Mouse (Mus musculus): ENCODE data around the gene Nt5dc2. TPM values are rescaled to one million over a fixed set of nuclear protein-coding genes. Genes with fewer than 3 reads are reported as not detected.

Gene Nt5dc2
- total RNA-seq, 1 experiment from 2014 or later, result 39.5 TPM

GRCm38 (mm10) chr14:31168425-31168824, 37.6 kb downstream of the Nt5dc2 start, which contains the start of gene Stab1:
Gene Stab1, minus strand, starts transcription at chr14:31168641.
- peak; percentile 25 for DNase-seq

DNA sequence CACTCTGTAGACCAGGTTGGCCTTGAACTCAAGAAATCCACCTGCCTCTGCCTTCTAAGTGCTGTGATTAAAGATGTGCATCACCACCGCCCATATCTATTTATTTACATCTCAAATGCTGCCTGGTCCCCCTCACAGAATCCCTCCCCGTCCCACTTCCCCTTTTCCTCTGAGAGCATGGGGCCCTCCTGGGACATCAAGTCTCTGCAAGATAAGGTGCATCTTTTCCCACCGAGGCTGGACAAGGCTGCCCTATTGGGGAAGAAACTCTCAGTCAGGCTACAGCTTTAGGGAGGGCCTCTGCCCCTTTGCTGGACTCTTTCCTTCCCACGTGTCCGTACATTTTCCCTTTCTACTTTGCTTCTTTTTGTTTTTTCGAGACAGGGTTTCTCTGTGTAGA, 38.7 kb downstream of the Nt5dc2 start:
- no peak for DNase-seq

DNA sequence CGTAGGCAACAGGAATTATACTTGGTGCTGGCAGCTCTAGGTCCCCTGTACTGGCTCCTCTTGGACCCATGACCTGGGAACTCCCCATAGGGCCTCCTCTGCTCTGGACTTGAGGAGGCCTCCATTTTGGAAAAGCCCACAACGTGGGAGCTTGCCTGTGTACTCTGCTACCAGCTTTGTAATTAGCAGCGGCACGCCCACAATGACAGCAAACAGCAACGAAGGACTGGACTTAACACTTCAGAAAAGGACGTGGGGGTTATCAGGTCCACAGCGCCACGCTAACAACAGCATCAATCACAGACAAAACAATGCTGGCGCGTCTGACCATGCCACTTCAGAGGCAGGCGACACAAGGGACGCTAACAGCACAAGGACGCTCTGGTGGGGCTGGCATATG, 40.1 kb downstream of the Nt5dc2 start:
- no peak for DNase-seq

DNA sequence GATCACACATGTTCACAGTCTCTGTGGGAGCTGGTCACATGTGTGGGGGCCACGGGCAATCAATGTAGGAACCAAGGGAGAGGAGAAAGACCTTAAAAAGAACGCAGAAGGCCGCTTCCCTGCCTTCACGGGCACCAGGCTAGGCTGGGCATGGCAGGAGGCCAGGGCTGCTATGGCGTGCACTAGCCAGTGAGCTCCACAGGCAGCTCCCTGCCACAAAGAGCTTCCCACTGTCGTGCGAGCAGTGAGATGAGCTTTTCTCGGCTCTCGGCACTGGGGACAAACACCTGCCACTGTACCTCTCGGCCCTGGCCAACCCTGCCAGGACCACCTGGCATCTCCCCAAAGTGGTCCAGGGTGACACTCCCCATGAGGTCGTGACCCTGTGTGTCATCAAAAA, 40.5 kb downstream of the Nt5dc2 start:
- DNase-seq, result peak; percentile 54

DNA sequence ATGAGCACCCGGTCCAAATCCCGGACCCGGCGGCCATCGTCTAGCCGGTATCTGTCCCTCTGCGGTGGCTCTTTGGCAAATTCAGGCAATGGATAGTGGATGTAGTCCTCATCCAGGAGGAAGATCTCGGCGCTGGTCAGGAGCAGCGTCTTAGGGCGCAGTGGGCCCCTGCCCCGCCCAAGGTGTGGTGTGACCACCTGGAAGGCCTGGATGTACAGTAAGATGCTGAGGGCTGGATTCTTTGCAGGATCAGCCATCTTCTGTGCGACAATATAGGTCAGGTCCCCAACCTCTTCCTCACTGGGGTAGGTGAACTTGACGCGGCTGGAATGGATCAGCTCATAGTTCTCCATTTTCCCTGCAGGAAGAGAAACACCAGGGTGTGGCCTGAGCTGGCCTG, 41.0 kb downstream of the Nt5dc2 start:
- no peak for DNase-seq

DNA sequence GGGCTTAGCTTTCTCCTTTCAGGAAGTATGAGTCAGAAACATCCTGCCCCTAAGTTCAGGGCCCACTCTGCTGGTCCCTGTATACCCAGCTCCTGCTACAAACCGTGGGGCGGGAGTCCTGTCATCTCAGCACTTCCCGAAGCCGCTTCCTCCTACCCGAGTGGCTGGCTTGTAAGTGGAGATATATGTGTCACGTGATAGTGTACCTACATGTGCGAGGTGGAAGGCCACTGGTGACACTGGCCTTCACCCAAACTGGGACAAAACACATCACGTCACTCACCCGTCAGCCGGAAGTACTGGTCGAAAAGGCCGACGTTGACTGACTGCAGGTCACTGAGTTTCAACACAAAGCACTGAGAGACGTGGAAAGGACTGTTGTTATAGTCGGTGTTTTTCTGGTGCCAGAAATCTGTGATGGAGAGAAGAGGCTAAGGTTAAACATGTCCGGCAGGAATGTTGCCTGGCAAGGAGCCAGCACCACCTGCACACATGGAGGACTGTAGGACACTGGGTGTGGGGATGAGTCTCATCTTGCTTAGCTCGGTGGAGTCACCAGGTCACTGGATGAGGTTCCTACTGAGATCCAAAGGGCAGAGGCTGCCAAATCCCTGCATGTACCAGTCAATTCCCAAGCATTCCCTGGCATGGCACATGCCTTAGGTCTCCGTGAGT, 42.1 kb downstream of the Nt5dc2 start:
- no peak for DNase-seq

DNA sequence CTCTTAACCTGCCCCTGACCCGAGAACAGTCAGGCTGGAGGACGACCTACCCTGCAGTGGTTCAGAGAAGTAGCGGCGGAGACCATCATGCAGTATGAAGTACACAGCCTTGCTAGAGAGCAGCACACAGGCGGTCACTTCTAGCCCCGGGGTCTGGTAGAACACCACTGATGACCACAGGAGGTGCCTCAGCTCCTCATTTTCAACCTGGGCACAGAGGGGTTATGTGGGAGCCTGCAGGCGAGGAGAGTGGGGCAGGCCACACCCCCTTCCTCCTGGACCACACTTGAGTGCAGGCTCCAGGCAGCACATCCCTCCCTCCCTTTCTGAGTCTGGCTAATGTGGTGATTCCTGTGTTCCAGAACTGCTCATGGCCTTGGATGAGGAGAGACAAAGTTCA, 42.7 kb downstream of the Nt5dc2 start:
- no peak for DNase-seq

DNA sequence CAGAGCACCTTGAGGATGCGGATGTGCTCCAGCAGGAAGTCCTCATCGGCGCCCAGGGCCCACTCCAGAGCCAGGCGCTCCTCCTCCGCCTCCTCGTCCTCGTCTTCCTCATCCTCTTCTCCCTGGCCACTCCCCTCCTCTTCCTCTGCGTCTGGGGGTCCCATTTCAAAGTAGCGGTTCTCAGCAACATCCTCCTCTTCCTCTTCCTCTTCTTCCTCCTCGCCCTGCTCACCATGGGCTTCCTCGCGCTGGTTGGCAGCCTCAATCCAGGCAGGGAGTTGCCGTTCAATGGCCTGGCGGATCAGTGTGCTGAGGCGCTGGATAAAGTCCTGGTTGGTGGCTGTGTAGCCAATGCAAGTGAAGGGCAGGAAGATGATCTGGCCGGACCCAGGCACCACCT, 46.4 kb downstream of the Nt5dc2 start:
- no peak for DNase-seq

GRCm38 (mm10) chr14:31177715-31178114, 46.9 kb downstream of the Nt5dc2 start:
- no peak for DNase-seq

DNA sequence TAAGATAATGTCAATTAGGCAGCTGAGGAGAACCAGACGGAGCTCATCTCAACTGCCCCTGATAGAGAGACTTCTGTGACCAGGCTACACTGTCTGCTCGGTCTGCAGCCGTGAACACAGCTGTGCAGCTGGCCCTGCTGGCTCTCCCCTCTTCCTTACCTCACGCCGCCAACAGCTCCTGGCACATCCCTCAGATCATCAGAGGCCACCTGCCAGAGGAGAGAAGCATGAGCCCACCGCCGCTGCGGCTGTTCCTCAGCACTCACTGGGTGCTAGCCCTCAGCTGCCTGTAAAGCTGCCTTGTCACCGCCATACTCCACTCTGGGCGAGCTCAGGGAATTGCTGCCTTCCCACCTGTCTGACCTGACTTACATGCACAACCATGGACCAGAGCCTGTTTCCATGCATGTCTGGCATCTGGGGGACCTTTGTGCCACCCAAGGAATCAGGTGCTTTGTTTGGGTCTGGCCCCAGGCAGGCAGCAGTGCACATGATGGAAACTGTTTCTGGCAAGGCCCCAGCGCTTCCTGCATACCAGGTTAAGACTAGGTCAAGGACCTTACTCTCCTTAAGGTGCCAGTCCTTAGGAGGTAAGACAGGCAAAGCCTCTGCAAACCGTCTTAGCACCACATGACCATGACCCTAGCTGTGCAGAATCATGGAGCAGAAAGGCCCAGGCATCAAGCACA, 49.0 kb downstream of the Nt5dc2 start:
- DNase-seq, result no peak

DNA sequence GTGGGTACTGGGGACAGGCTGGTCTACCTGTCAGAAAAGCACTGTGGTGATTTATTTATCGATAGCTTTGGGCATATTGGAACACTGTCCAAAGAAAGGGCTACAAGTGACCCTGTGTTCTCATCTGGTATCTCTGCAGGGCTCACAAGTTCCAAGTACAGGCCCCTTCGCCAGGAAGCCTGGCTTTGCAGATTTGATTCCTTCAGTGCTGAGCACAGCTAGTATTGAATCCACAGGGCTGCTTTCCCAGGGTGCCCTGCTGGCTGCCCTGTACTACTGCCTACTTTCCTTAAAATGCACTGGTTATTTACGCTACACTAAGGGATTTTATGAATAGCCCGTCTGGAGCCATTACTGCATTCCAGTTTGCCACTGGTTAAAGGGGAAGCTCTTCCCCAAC, 50.7 kb downstream of the Nt5dc2 start:
- no peak for DNase-seq

GRCm38 (mm10) chr14:31182786-31183290, 52.0 kb downstream of the Nt5dc2 start:
- no peak for DNase-seq

DNA sequence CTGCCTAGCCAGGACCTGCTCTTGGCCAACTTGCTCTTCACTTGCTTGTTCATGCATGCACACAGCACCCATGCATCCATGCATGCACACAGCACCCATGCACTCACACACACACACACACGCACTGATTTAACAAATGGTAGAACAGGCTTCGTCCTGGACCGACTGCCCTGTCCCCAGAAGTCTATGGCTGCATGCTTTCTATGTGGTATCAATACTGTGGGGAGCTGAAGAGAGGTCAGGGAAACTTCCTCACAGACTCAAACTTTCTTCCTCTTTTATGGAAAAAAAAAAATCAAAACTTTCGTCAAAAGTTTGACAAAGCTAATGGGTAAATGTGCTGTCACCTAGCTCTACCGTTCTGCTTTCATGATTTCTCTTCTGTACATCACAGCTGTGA, 52.7 kb downstream of the Nt5dc2 start:
- no peak for DNase-seq

DNA sequence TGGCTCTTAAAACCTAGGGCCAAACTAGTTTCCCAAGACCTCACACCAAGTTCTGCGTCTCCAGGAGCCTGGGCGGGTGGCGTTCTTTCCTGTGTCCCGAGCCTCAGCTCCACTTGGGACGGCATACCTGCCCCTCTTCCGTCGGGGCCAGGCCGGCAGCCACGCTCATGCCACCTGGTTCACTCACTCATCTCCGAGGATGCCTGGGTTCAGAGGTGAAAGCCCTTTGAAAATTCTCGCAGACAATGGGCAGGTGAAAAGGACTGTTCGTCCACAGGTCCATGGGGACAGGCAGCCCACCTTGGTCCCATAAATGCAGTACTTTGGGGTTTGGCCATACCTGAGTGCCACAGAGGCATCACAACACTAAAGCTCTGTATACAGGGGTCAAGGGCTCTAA, 53.3 kb downstream of the Nt5dc2 start:
- DNase-seq, result no peak

DNA sequence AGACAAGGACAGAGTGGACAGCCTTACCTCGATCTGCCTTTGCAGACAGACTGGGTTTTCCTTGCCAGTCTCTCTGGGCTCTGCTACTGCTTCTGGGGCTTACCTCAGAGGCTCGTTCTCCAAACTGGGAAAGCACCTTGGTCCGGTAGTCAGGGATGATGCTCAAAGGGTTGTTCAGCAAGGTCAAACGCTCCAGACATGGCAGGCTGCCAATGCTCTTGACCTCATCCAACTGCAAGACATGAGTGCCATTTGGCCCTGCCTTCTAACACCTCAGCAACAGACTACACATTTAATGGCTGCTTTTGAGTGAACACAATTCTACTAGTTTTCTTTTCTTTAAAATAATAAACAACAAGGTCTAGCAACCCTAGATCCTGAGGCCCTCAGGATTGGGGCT, 55.8 kb downstream of the Nt5dc2 start:
- DNase-seq, result peak; percentile 68

Other genes with a start within 250 kb of the Nt5dc2 start
- 0.46 and 17.5 TPM in 2 replicates for gene Itih4, start 244.6 kb upstream of the Nt5dc2 start, total RNA-seq (2021)
- 0.30 and 5.2 TPM in 2 replicates for gene Itih3, start 207.3 kb upstream of the Nt5dc2 start, total RNA-seq (2021)
- 7.6 TPM in 1 of 2 replicates, not detected in the other for gene Itih1, start 187.8 kb upstream of the Nt5dc2 start, total RNA-seq (2021)
- 14.3 and 14.8 TPM in 2 replicates for gene Nek4, start 179.7 kb upstream of the Nt5dc2 start, total RNA-seq (2021)
- gene Glt8d1, start 129.7 kb upstream of the Nt5dc2 start, total RNA-seq (2021), result 42.0 and 56.9 TPM in 2 replicates
- gene Spcs1, start 129.4 kb upstream of the Nt5dc2 start, total RNA-seq (2021), result 250 and 265 TPM in 2 replicates
- gene Pbrm1, start 111.9 kb upstream of the Nt5dc2 start, total RNA-seq (2021), result 49.9 and 66.0 TPM in 2 replicates
- gene Gnl3, start 111.9 kb upstream of the Nt5dc2 start, total RNA-seq (2021), result 60.8 and 110 TPM in 2 replicates
- gene Smim4, start 2.1 kb upstream of the Nt5dc2 start, total RNA-seq (2021), result 67.9 and 77.7 TPM in 2 replicates
- gene Stab1, start 37.6 kb downstream of the Nt5dc2 start, total RNA-seq (2021), result 62.2 and 79.5 TPM in 2 replicates
- 1.9 TPM in 1 of 2 replicates, not detected in the other for gene Tnnc1, start 77.3 kb downstream of the Nt5dc2 start, total RNA-seq (2021)
- 393 and 398 TPM in 2 replicates for gene Nisch, start 85.9 kb downstream of the Nt5dc2 start, total RNA-seq (2021)
- gene Sema3g, start 86.8 kb downstream of the Nt5dc2 start, total RNA-seq (2021), result 6.3 and 7.5 TPM in 2 replicates
- gene Phf7, start 120.3 kb downstream of the Nt5dc2 start, total RNA-seq (2021), result 7.6 and 11.0 TPM in 2 replicates
- gene Bap1, start 120.4 kb downstream of the Nt5dc2 start, total RNA-seq (2021), result 62.6 and 65.9 TPM in 2 replicates
- gene Dnah1, start 192.8 kb downstream of the Nt5dc2 start, total RNA-seq (2021), result 1.0 and 1.6 TPM in 2 replicates
- gene Capn7, start 205.6 kb downstream of the Nt5dc2 start, total RNA-seq (2021), result 51.2 and 51.7 TPM in 2 replicates